Mouse (Mus musculus) testis, adult 2 months (tissue): ENCODE measurements around the gene Satb2. TPM values are rescaled to one million over a fixed set of nuclear protein-coding genes. Genes with fewer than 3 reads are reported as not detected.

Experiments
- H3K27ac ChIP-seq: fragments of 200-500 bp; 2 replicates; pipeline ENCODE4 v1.5.1; 2012; ENCODE audit warnings: low read depth, low read length; ENCODE audit not compliant: control insufficient read depth, insufficient read depth
- H3K27me3 ChIP-seq: fragments of 200-500 bp; 2 replicates; pipeline ENCODE4 v1.6.1; 2012; ENCODE audit warnings: mild to moderate bottlenecking, low read length, moderate library complexity; ENCODE audit not compliant: control insufficient read depth, insufficient read depth
- H3K36me3 ChIP-seq: fragments of 200-500 bp; 2 replicates; pipeline ENCODE4 v1.6.1; 2012; ENCODE audit warnings: mild to moderate bottlenecking, low read length; ENCODE audit not compliant: control insufficient read depth, insufficient read depth
- H3K4me1 ChIP-seq: fragments of 200-500 bp; 2 replicates; pipeline ENCODE4 v1.6.1; 2012; ENCODE audit warnings: low read length; ENCODE audit not compliant: control insufficient read depth, insufficient read depth
- H3K4me3 ChIP-seq: fragments of 200-500 bp; 2 replicates; pipeline ENCODE4 v1.5.1; 2012; ENCODE audit warnings: low read depth, mild to moderate bottlenecking, low read length, moderate library complexity, mixed read lengths; ENCODE audit not compliant: control insufficient read depth
- CTCF ChIP-seq: fragments of 200-500 bp; IDR thresholded peaks from 2 replicates; pipeline ENCODE4 v1.5.1; 2012; ENCODE audit warnings: low read depth, mild to moderate bottlenecking, inconsistent platforms, low read length, moderate library complexity; ENCODE audit not compliant: control insufficient read depth, insufficient read depth, insufficient replicate concordance
- POLR2A ChIP-seq: fragments of 200-500 bp; IDR thresholded peaks from 2 replicates; pipeline ENCODE4 v1.6.1; 2012; ENCODE audit warnings: low read depth, mild to moderate bottlenecking, inconsistent platforms, low read length, moderate library complexity; ENCODE audit not compliant: control insufficient read depth
- polyA plus RNA-seq: library from polyadenylated mRNA; depleted of rRNA; stranded (reverse); fragments of >200 nt; gene quantifications from 2 replicates; pipeline ENCODE4 v1.2.3, GENCODE M21; 2012

The Satb2 gene
- polyA plus RNA-seq, 1 experiment: 1.3 TPM

DNA sequence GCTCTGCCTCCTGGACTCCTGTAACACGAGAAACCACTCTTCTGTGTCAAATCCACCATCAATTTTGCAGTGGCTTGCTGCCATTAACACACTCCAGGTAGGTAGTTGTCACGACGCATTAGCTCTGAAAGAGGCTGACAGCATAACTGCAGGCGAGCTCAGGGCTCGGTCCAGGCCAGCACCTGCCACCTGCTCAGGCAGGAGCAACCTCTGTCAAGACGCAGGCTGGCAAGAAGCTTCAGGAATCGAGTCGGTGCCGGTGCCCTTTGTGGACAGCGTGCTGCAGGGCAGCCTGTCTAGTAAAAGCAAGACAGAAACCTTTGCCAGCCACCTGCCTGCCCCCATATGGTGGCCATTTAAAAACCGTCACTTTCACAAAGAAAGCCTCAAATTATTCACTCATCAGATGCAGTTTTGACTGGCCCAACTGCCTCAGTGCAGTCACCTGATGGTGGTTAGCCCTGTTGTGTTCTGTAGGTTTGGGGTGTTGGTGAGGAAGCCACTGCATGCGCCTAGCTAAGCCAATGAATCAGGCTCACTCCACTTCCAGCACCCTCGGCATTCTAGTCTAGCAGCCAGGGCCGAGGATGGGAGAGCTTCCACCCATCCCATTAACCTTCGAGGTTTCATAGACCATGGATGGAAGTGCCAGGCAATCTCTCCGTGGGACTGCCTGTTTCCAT lies 228.7 kb downstream of the Satb2 start:
- H3K4me3 ChIP-seq: no peak overlapping the region
- no peaks in the 10 kb centered on the region for H3K27me3 ChIP-seq
- H3K36me3 ChIP-seq: no peaks in the 10 kb centered on the region
- H3K4me1 ChIP-seq: no peaks in the 10 kb centered on the region
- no peak overlapping the region for H3K27ac ChIP-seq
- TF ChIP-seq POLR2A (no peak), CTCF (no peak)

DNA sequence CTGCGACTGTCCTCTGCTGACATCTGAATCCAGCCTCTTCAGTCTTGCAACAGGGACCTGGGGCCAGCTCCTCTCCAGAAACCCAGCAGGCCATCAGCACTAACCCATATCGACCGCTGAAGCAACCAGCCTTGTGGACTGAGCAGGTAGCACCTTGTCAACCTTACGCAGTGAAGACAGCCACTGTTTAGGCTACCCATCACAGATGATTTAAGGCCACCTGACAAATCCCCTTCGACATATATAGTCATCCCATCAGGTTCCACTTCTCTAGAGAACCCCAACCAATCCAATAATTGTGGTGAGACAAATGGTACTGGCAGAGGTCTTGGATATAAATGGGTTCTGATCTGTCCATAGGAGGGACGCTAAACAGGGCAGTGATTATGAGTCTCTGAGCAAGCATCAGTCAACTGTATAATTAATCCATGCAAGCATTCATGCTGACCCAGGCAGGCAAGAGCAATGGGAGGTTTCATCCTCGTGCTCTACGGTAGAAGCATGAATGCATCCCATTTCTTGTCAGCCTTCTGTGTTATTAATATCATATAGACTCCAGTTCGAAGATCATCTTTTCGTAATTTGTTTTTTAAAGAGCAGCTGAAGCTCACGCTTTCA lies 229.5 kb downstream of the Satb2 start:
- H3K4me1 ChIP-seq: no peaks in the 10 kb centered on the region
- H3K27ac ChIP-seq: no peak overlapping the region
- no peaks in the 10 kb centered on the region for H3K27me3 ChIP-seq
- no peak overlapping the region for H3K4me3 ChIP-seq
- TF ChIP-seq POLR2A (no peak), CTCF (no peak)
- no peaks in the 10 kb centered on the region for H3K36me3 ChIP-seq
